Mouse (Mus musculus) embryo, embryonic 10 days (tissue): ENCODE results near the gene Dnajc6.

Experiments used
- DNase-seq: peaks from one replicate; pipeline ENCODE4 v3.0.0-alpha.2; 2015; ENCODE audit warnings: low spot score

The Dnajc6 gene

DNA sequence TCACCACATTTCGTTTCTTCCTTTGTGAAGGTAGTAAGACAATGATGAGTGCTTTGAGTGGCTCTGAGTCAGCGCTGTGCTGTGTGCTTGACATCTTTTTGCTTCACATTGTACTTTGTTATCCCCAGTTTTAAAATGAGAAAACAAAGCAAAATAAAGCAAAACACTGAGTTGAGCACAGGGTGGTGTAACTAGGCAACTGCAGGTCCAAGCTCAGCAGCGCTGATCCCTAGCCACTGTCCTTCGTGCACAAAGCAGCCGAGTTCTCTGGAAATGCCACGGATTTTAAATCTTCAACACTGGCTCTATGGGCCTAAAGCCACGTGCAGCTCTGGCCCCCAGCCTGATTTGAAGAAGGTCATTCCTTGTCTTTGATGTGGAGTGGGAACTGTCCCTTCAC lies 72.6 kb downstream of the Dnajc6 start:
- no peak for DNase-seq

DNA sequence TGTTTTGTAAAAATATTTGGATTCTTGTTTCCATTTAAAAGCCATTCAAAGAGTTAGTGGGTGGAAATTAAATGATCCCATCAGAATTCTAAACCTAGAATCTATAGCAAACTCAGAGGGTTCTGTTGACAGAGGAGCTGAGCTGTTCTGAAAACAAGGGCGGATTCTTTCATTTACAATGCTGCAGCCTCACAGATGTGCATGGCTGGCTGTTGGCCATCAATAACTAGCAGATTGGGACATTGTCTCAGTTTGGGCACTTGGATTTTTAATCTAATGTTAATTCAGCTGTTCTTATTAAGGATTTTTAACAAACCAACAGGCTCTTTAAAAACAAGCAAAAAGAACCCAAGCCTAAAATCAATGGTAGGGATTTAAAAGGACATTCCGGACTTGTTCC lies 75.7 kb downstream of the Dnajc6 start:
- no peak for DNase-seq

DNA sequence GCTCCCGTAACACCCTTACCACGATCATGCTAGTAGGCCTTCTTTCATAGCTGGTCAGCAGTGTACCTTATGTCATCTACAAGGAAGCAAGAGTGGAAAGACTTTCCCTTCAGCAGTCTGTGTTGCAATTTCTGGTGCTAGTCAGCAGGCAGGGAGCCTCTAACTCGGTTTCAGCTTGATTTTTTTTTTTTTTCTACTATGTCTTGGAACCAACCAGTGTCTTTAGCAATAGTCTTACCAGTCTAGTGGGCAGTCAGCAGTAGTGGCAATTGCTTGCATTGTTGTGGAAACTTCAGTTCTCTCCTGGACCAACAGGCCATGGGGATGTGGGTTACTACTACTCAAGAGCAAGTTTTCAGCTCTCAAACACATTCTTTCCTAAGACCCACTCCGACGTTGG lies 78.9 kb downstream of the Dnajc6 start:
- no peak for DNase-seq

DNA sequence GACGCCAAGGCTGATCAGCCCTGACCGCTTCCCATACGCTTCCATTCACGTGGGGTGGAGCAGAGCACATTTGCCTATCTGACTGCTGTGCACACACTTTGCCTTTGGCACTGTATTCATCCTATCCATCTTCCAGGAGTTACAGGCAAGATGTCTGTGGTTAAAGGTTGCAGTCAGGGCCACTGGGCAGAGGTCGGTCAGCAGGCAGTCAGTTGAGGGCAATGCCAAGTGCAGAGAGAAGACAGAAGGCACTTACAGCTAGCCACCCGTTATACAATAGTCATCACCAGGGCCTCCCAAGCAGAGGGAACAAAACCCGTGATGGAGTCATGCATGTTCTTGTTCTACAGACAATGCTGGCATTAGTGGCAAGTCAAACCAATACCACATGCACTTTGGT lies 82.3 kb downstream of the Dnajc6 start:
- no peak for DNase-seq

DNA sequence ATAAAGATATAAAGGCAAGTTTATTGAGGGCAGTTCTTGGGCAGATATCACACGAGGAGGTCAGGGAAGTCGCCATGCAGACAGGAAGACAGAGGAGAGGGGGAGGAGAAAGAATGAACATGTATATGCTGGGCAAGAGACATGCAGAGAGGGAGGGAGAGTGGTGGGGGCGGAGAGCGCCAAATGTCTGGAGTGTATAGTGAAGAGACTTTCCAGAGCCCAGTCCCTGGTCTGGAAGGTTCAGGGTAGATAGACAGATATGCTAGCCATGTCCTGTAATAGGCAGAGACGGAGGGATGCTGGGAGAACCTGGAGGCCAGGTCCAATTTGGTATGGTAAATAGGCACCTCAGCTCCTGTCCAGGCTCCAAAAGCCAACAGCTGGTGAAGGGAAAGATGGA lies 83.1 kb downstream of the Dnajc6 start:
- no peak for DNase-seq

DNA sequence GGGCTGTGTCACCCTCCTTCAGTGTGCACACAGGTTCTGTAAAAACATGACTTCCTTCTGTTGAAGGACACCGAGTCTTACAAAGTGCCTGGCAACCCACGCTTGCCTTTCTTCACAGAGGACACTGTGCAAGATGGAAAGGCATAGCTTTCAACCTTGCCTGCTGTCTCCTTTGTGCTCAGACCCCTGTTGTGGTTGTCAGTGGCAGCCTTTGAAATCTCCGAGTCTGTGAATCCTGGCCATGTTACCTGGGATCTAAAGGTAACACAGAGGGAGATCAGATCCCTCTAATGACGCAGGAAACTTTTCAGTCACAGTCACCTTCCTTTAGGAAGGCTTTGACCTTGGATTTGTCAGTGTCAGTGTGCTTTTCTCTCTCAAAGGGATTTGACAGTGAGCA lies 84.7 kb downstream of the Dnajc6 start:
- no peak for DNase-seq

DNA sequence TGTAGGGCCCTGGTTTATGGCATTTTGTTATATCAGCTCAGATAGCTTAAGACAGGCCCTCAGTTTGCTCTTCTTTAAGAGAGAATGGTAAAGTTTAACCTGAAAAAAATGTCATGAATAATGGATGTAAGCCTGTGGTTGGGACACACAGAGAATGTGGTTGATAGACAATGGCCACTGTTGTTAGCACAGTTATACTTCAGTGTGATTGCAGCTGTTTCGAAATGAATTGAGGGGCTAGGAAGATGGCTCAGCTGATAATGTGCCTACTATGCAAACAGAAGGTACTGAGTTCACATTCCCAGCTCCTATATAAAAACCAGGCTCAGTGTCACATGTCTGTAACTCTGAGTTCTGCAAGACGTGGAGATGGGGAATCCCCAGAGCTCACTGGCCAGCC lies 86.4 kb downstream of the Dnajc6 start:
- DNase-seq: no peak

DNA sequence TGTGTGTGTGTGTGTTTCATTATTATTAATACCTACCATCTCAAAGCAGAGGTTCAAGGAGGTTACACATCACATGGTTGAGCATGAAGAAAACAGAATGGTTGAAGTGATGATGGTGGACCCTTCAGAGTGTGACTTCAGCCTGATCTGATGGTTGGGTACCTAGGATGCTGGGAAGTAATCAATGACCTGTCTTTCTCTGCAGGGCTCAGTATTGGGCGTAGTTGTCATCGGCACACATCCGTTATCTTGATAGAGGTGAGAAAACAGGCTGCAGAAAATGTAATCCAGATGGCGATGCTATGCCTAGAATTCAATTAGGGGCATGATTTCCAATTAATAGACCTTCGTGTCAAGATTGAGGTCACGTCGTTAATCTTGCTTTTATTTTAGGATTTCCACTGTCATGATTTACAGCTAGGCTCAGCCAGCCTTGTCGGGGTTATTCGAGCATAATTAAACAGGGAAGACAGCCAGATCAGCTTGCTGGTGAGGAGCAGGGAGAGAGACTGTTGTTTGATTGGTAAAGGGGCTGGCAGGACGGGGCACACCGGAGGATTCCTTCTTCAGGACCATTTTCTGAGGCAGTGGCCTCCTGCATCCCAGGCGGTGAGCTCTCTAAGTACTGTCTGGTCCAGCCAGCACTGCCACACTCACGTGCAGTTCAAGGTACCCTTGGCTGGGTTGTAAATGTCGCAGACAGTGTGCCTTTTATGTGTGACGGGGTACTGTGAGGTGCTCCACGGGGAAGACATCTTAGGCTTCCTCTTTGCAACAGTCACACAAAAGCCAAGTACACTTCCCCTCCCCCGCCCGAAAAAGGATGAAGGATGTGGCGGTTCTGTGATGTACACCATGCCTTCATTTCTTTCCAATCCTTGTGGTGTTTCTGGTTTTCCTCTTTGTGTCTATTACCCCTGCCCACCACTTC lies 88.3 kb downstream of the Dnajc6 start:
- peak; percentile 35 for DNase-seq

DNA sequence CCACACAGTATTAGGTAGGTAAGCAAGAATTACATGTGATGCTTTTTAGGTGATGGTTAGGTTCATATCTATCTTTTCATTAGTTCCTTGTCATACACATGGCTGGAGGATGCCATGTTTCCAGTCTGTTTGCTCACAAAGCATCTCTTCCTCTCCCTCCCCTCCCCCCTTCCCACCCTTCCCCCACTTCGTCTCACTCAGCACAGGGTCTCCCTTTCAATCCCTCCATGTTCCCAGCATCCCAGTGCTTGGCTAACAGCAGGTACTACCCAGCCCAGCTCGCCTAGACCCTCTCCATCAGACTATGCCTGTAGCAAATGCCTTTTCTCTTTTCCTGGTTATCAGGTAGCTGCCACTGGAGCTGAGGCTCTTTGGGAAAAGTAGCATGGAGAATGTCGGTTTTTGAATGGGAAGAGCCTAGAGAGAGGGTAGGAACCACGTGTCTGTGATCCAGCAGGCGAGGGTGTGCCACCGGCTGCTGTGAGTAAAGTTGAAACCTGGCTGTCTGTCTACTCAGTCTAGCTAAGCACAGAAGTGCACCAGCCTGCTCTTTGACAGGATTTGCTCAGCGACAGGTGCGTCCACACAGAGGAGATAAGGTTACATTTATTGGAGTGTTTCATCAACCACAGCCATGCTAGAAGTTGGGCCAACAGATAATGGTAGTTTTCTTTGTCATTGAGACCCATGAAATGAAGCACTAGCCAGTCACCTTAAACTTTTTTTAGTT lies 89.2 kb downstream of the Dnajc6 start:
- DNase-seq: no peak

DNA sequence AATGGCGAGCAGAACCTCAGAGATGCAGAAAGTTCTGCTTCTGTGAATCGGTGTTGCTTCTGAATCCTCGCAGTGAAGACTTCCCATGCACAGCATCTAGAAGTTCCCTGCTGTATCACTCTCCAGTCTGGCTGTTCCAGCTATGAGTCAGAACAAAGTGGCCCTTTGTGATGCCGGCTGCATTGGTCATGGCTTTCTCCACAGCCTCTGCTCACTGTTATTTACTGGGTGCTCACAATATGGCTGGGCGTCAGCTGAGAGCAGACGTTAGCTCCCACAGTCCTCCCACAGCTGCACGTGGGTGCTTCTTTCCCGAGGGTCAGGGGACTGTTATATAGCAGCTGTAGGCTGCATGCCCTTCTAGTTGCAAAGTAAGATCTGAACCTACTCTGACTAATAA lies 92.5 kb downstream of the Dnajc6 start:
- DNase-seq: no peak

DNA sequence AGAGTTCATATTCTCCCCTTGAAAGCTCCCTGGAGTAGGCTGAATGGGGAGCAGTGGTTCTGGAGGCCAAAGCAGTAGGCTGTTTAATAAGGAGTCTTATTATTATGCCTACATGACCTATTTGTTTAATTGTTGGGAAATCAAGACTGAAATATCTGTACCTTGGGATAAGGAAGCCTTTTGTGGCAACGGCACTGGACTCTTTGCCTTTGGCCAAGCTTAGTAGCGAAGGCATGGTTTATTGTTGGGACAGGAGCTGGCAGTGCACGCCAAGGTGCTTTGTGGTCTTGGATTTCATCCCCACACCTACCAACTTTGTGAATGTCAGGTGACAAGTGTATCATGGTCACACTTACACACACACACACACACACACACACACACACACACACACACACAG lies 93.3 kb downstream of the Dnajc6 start:
- DNase-seq: no peak

DNA sequence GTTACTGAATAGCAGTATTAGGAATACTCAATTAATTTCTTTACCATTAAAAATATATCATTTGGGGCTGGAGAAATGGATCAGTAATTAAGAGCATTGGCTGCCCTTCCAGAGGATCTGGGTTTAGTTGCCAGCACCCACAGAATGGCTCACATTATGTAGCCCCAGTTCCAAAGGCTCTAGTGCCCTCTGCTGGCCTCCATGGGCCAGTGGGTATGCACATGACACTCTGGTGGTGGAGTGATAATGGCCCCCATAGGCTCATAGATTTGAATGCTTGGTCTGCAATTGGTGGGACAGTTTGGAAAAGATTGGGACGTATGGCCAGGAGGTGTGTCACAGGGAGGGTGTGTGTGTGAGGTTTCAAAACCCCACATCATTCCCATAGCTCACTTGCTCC lies 95.0 kb downstream of the Dnajc6 start:
- DNase-seq: no peak

DNA sequence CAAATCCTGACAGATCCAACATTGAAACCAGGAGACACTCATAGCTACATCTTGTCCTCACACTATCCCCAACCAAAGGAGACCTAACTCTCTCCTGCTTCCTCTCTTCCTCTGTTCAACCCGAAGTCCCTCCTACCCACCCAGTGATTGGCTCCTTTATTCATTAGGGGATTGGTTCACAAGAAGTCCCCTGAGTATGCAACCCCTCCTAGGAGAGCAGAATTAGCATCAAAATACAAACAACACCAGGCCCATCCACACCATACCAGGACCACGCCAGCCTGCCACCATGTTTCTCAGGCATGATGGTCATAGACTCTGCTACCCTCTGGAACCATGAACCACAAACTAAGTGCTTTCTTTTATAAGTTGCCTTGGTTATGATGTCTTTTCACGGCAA lies 96.0 kb downstream of the Dnajc6 start:
- no peak for DNase-seq

DNA sequence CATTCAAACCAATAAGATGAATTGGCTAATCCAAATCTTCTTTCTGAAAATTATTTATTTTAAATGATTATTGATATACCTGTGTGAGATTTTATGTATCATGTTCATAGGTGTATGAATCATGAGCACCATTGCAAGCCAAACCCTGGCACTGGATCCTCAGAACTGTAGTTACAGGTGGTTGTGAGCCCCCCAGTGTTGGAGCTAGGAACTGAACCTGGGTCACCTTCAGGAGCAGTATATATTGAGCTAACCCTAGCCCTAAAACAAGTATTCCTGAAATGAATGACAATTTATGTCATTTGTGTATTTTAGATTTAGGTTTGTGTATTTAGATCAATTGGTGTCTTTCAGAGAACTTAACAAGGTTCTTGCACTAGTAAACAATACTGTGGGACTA lies 105.3 kb downstream of the Dnajc6 start:
- peak; percentile 50 for DNase-seq

DNA sequence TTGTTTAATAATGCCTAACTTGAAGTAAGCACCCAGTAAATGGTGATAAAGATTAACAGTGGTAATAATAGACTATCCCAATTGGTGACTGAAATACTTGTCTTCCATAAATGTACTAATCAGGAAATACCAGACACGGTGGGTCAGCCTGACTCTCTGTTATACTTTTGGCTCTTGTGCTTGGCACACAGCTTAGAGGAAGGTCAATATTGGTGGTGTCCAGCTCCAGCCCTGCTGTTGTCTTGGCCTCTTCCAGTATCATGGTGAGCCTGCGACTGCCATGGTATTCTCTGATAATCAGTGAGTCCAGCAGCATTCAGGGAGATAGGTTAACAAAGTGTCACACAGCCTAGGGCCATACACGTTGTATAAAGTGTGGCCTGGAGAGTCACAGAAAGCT lies 107.2 kb downstream of the Dnajc6 start:
- DNase-seq: no peak

DNA sequence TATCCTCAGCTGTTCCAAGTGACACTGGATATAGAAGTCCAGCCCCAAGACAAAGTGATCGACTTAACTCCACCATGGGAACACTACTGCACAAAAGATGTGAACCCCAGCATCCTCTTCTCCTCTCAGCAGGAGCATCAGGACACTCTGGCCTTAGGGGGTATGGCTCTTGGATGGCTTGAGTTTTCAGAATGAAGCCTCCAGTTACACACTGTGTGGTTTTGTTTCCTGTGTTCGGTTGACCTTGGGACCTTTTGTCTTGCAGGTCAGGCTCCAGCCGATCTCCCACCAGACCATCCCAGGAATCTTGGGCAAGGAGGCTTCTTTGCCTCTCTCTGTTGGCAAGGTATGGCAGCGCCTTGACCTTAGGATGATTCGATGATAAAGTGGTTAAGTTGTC lies 120.1 kb downstream of the Dnajc6 start:
- no peak for DNase-seq

DNA sequence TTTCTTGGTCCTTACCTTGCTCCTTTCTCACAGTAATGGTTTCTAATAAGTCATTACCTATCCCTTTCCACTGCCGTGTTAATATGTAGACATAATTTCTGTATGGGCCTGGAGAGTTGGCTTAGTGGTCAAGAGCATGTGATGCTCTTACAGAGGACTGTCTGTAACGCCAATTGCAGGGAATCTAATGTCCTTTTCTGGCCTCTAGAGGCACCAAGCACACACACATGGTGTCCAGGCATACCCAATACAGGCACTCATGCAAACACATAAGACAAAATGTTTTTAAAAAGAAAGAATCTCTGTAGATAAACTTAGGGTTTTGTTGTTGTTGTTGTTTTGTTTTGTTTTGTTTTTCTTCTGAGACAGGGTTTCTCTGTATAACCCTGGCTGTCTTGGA lies 121.3 kb downstream of the Dnajc6 start:
- DNase-seq: no peak

DNA sequence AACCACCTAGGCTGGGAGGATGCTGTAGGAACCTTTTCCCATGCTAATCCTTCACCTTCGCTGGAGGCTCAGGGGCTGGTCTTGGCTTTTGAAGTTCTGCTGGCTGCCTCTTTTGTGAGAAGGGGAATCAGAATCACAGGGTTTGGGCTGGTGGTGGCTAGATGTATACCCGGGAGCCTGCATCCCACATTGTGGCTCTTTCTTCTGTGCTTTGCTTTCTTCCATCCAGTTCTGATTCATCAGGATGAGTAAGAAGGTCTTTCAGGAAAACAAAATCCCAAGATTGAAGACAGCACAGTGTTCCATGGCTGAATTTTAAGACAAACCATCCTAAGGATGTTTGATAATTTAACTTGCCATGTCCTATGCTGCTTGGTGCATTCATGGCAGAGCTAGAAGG lies 123.8 kb downstream of the Dnajc6 start:
- DNase-seq: no peak

DNA sequence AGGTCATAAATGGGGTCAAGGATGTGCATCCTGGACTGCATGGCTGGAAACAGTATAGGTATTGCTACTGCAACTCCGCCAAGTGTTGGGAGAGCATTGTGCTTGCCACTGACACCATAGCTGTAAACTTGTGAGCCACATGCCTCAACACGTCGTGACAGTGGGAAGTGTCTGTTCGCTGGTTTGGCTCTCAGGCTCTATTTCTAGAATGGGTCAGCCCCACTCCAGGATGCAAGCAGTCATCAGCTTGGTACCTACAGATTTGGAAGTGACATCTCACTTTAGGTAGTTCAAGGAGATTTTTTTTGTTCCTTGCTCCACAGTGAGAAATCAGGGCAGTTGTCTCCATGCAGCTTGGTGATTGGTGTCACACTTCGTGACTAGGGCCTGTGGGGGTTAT lies 124.8 kb downstream of the Dnajc6 start:
- DNase-seq: no peak

DNA sequence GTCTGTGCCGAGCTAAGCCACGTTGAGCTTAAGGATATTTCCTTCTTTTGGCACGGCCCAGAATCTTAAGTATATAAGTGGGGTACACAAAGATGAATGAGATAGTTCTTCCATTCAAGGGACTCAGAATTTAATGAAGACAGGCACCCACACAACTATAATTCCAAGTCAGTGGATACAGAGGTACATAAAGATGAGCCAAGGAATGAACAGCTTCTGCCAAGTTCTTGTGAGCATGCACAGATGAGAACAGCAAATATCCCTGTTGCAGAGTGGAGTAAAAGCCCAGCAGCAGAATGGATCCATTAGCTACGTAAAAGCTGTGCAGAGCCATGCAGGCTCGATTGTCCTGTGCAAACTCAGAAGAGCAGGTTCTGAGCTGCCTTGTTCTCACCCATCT lies 128.8 kb downstream of the Dnajc6 start:
- DNase-seq: no peak

DNA sequence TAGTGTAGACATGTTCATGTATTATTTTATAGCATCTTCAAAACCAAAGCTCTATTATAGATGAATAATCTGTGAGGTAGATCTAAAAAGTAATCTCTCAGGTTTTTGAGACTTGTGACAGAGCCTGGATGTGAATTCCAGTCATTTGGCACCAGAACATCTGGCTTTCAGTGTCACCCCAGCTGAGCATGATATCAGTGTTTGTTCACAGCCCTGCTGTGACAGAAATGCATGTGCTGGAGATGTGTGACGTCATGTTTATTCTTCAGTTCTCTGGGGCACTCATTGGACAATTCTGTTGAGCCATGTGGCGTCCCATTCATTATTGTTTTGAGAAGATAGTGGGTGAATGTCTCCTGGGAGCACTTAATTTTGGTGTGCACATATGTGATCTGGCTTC lies 139.1 kb downstream of the Dnajc6 start:
- no peak for DNase-seq

DNA sequence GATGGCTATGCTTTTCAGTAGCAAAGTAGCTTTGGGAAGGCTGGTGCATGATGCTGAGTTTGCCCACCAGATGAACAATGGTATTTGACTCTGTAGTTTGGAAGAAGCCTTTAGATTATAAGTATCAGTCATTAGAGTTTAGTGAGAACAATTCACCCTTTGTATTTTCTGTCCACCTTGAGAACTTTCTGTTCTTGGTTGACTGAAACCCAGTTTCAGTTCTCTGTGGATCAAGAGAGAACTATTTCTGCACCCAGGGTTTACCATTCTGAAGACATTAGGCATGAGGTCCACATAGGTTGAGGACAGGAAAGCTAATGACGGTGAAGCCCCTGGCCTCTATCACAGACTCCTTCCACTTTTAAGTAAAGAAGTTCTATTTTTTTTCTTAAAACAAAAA lies 141.0 kb downstream of the Dnajc6 start:
- no peak for DNase-seq

DNA sequence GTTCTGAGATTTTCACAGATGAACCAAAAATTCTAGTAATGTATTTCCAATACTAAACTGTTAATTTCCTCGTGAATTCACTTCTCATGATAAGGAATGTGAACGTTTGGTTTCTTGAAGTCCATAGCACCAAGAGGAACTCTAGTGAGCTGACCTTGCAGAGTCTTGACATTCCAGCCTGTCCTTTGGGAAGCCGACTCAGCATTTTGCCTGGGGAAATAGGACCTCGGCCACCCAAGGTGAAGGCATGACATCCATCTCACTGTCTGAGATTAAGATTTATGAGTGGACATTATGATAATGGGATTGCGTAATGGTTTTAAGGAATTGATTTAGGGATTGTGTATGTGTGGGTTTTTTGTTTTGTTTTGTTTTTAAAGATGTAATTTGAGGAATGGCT lies 144.2 kb downstream of the Dnajc6 start:
- DNase-seq: peak; percentile 30

DNA sequence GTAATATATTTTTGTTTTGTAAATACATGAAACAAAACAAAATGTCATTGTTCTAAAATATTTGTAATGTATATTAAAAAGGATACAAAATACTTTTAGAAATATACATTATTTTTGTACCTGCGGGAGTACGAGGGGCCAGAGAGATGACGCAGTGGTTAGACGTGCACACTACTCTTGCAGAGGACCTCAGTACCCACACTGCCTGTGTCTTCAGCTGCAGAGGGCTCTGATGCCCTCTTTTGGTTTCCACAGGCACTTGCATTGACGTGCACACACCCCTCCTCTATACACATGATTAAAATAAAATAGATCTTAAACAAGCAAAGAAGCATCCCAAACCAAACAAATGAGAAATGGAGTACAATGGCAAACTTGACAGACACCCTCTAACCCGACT lies 146.3 kb downstream of the Dnajc6 start:
- DNase-seq: no peak
